Comparison of ENCODE assay signal across 21 mouse cellular contexts in genomic region chr4:43248909-43249308, GRCm38 (mm10). TPM values are rescaled to one million over a fixed set of nuclear protein-coding genes. Genes with fewer than 3 reads are reported as not detected.
DNase-seq lines count a peak whose midpoint lies in the region; ATAC-seq and TF ChIP-seq lines count a peak whose summit lies in the region.
"Had no signal": no experiment of that assay in that cellular context is flagged by ENCODE, and none has a peak within 500 bp of the region (broad histone marks: within the 10 kb centered on the region; RNA-seq: fewer than 3 reads in every experiment).

No protein-coding gene starts in this region.

- no peaks in the 10 kb centered on the region for H3K9me3 ChIP-seq in midbrain, embryonic 11.5 days (ENCODE audit: control insufficient read depth, low read length)
- H3K9me3 ChIP-seq in midbrain, postnatal 0 days (ENCODE audit: low read length) = no peaks in the 10 kb centered on the region
- H3K9me3 ChIP-seq: hindbrain, embryonic 12.5 days had no signal

- intact Hi-C loops in left cerebral cortex, adult 2 months (cut with DNase I) = no loop called here

- no peaks in the 10 kb centered on the region for H3K79me3 ChIP-seq in C2C12 (ENCODE audit: low read depth)

- H3ac ChIP-seq in C2C12 (ENCODE audit: control insufficient read depth, insufficient read length, low read depth) = no peak overlapping the region

- no peaks in the 10 kb centered on the region for H3K36me3 ChIP-seq in midbrain, embryonic 11.5 days (ENCODE audit: control insufficient read depth, insufficient read depth, low read length)
- H3K36me3 ChIP-seq in midbrain, postnatal 0 days (ENCODE audit: insufficient read depth, low read length) = peaks cover 28% of the 10 kb centered on the region
- no peaks in the 10 kb centered on the region for H3K36me3 ChIP-seq in C2C12 (ENCODE audit: control insufficient read depth, insufficient read depth)

- H3K4me2 ChIP-seq in midbrain, embryonic 11.5 days = no peak overlapping the region
- H3K4me2 ChIP-seq in midbrain, postnatal 0 days (ENCODE audit: low read depth, low read length, poor library complexity, severe bottlenecking) = no peak overlapping the region
- H3K4me2 ChIP-seq: hindbrain, embryonic 12.5 days; liver, embryonic 11.5 days had no signal

- H3K27me3 ChIP-seq in midbrain, embryonic 11.5 days (ENCODE audit: control insufficient read depth, insufficient read depth, low read length) = no peaks in the 10 kb centered on the region
- H3K27me3 ChIP-seq in midbrain, postnatal 0 days (ENCODE audit: insufficient read depth, low read length) = no peaks in the 10 kb centered on the region
- peaks cover 7% of the 10 kb centered on the region for H3K27me3 ChIP-seq in C2C12 (ENCODE audit: control insufficient read depth, insufficient read depth, insufficient read length)
- H3K27me3 ChIP-seq: hindbrain, embryonic 12.5 days had no signal

- H3K9ac ChIP-seq in midbrain, embryonic 11.5 days (ENCODE audit: low read length) = no peak overlapping the region
- no peak overlapping the region for H3K9ac ChIP-seq in midbrain, postnatal 0 days (replicated peaks; ENCODE audit: low read length, poor library complexity, severe bottlenecking)
- H3K9ac ChIP-seq: forebrain, postnatal 0 days; hindbrain, embryonic 12.5 days had no signal

- peak; percentile 31 to 62 for DNase-seq in frontal cortex, postnatal 36 days (ENCODE audit: low spot score in 2 of 2)
- no peak for DNase-seq in frontal cortex, postnatal 14 days (ENCODE audit: low spot score in 2 of 2)
- no peak for DNase-seq in midbrain, embryonic 11.5 days (ENCODE audit: low spot score, missing footprints)
- DNase-seq in midbrain, postnatal 0 days (ENCODE audit: low spot score) = no peak
- peak in 1 of 2 experiments; percentile 28 for DNase-seq in left cerebral cortex, adult 2 months (ENCODE audit: extremely low spot score in 1 of 2, low spot score in 2 of 2)
- no peak for DNase-seq in thymus, postnatal 14 days
- no peak for DNase-seq in urinary bladder, adult 18-20 months (ENCODE audit: low spot score in 2 of 2)
- DNase-seq: adrenal gland, adult 8-10 months; cerebellum, adult 9-10 months; forebrain, postnatal 0 days; gastrocnemius, postnatal 25 days; kidney, adult 8-10 months; kidney, postnatal 25 days; lung, adult 18-20 months; lung, postnatal 14 days; thymus, postnatal 25 days had no signal

- ATAC-seq in midbrain, embryonic 11.5 days (ENCODE audit: low FRiP score) = no peak
- ATAC-seq in midbrain, postnatal 0 days (ENCODE audit: low FRiP score) = no peak
- ATAC-seq: forebrain, postnatal 0 days had no signal

- peak overlapping the region; percentile 80 for H3K27ac ChIP-seq in midbrain, embryonic 11.5 days (ENCODE audit: low read depth, low read length)
- H3K27ac ChIP-seq in midbrain, postnatal 0 days (ENCODE audit: low read depth, low read length) = no peak overlapping the region
- peak overlapping the region; percentile 0; the same call in 1 of the 2 replicates for H3K27ac ChIP-seq in left cerebral cortex, adult 2 months
- H3K27ac ChIP-seq: hindbrain, embryonic 12.5 days; stomach, postnatal 0 days had no signal

- no peak overlapping the region for H3K4me3 ChIP-seq in midbrain, embryonic 11.5 days (ENCODE audit: low read depth, low read length)
- H3K4me3 ChIP-seq in midbrain, postnatal 0 days (ENCODE audit: low read depth, low read length) = no peak overlapping the region
- H3K4me3 ChIP-seq in C2C12 (ENCODE audit: insufficient read depth, poor library complexity, severe bottlenecking) = no peak overlapping the region
- H3K4me3 ChIP-seq in left cerebral cortex, adult 2 months = no peak overlapping the region
- H3K4me3 ChIP-seq: erythroblast, embryonic 14.5 days; hindbrain, embryonic 12.5 days had no signal

- H3K79me2 ChIP-seq in C2C12 (ENCODE audit: control insufficient read depth, insufficient read depth) = no peaks in the 10 kb centered on the region

- no peak for TF ChIP-seq CTCF in midbrain, postnatal 0 days (IDR thresholded peaks at IDR 0.05)
- TF ChIP-seq CTCF in C2C12 (IDR thresholded peaks at IDR 0.05; ENCODE audit: control insufficient read depth, insufficient read depth, insufficient read length) = no peak
- TF ChIP-seq CTCF in left cerebral cortex, adult 2 months (IDR thresholded peaks at IDR 0.05) = no peak

- 59% methylated on average over 2 of the region's 2 CpGs for WGBS in midbrain, embryonic 11.5 days
- 66% methylated on average over 2 of the region's 2 CpGs for WGBS in midbrain, postnatal 0 days

- H3K4me1 ChIP-seq in midbrain, embryonic 11.5 days (ENCODE audit: control insufficient read depth, insufficient read depth, low read length) = peaks cover 20% of the 10 kb centered on the region
- H3K4me1 ChIP-seq in midbrain, postnatal 0 days (ENCODE audit: insufficient read depth, low read length) = no peaks in the 10 kb centered on the region

TF ChIP-seq in C2C12, 6 proteins besides CTCF, POLR2A, EP300 and RAD21:
- TF ChIP-seq USF1 (IDR thresholded peaks at IDR 0.05; ENCODE audit: low read depth) = peak; percentile 3
- no peak for TF ChIP-seq CEBPB (IDR thresholded peaks at IDR 0.05; ENCODE audit: low read depth)

RNA-seq across cellular contexts. Expression of gene Atp8b5, which starts 18.1 kb away (rescaled TPM):
- 0.30 and 0.70 TPM in 2 replicates for polyA plus RNA-seq in midbrain, embryonic 11.5 days (2014; fragmentation: Nextera tagmentation; extraction: Ambion mirVana)
- 0.44 and 0.47 TPM in 2 replicates for total RNA-seq in midbrain, postnatal 0 days (2014; rRNA removed)
- polyA plus RNA-seq in midbrain, postnatal 0 days (2015; fragmentation: Nextera tagmentation; extraction: Ambion mirVana) = 0.17 and 0.54 TPM in 2 replicates
- polyA plus RNA-seq in C2C12 (2012; fragmentation: generic; extraction: Trizol) = 0.04 TPM
- total RNA-seq in left cerebral cortex, adult 2 months (2021) = under 1 TPM; 0.09 to 0.54 TPM
- total RNA-seq: gastrocnemius, postnatal 25 days had no signal
- polyA plus RNA-seq: erythroblast, embryonic 14.5 days had no signal

Comparison
In these comparisons a context has a peak if more than half of its experiments do, and no peak if none do; other contexts are left out.
1. DNase-seq: peak in frontal cortex, postnatal 36 days (2 of 2); none in frontal cortex, postnatal 14 days (0 of 2), midbrain, embryonic 11.5 days (single experiment), midbrain, postnatal 0 days (single experiment), thymus, postnatal 14 days (single experiment) and urinary bladder, adult 18-20 months (0 of 2).